Mouse (Mus musculus): ENCODE measurements at regions not wholly inside any gene's neighbourhood (a gene's known extent, or its start where the extent isn't known, plus 50 kb on each side); places are given as distances from the start of the nearest gene placed in this dataset.

GRCm38 (mm10) chr15:24972020-24972419 is 441.5 kb downstream of the Basp1 start:
- no peak for DNase-seq

- no peak for DNase-seq
Measured at GRCm38 (mm10) chr15:24969391-24969812, 444.2 kb downstream of the Basp1 start.

- no peak for DNase-seq
Measured at GRCm38 (mm10) chr15:24968636-24969317, 444.8 kb downstream of the Basp1 start.

- no peak for DNase-seq
Measured at GRCm38 (mm10) chr15:24929742-24930141, 483.8 kb downstream of the Basp1 start.

GRCm38 (mm10) chr15:24911866-24912265 is 501.7 kb downstream of the Basp1 start:
- no peak for DNase-seq

- no peak for DNase-seq
Measured at GRCm38 (mm10) chr15:24911466-24911865, 502.1 kb downstream of the Basp1 start.

- DNase-seq: no peak
Measured at GRCm38 (mm10) chr15:24906957-24907356, 506.6 kb downstream of the Basp1 start.

- DNase-seq: no peak
Measured at GRCm38 (mm10) chr15:24878846-24879245, 534.7 kb downstream of the Basp1 start.

GRCm38 (mm10) chr15:24877711-24878598 is 535.6 kb downstream of the Basp1 start:
- DNase-seq: no peak

GRCm38 (mm10) chr15:24876157-24876731 is 537.3 kb downstream of the Basp1 start:
- DNase-seq: no peak

GRCm38 (mm10) chr15:24840271-24840670 is 573.3 kb downstream of the Basp1 start:
- DNase-seq: no peak

GRCm38 (mm10) chr15:24838390-24838789 is 575.2 kb downstream of the Basp1 start:
- no peak for DNase-seq

GRCm38 (mm10) chr15:24827881-24828280 is 585.7 kb downstream of the Basp1 start:
- no peak for DNase-seq

GRCm38 (mm10) chr15:24827259-24827658 is 586.3 kb downstream of the Basp1 start:
- DNase-seq: no peak

GRCm38 (mm10) chr15:24796836-24797235 is 616.7 kb downstream of the Basp1 start:
- no peak for DNase-seq

- DNase-seq: no peak
Measured at GRCm38 (mm10) chr15:24793381-24793780, 620.2 kb downstream of the Basp1 start.

- DNase-seq: no peak
Measured at GRCm38 (mm10) chr15:24786336-24786735, 627.2 kb downstream of the Basp1 start.

GRCm38 (mm10) chr15:24778234-24778633 is 635.3 kb downstream of the Basp1 start:
- DNase-seq: no peak

GRCm38 (mm10) chr15:24751480-24752157 is 661.9 kb downstream of the Basp1 start:
- no peak for DNase-seq

GRCm38 (mm10) chr15:24743240-24743639 is 670.3 kb downstream of the Basp1 start:
- DNase-seq: no peak

GRCm38 (mm10) chr15:24725170-24725569 is 688.4 kb downstream of the Basp1 start:
- no peak for DNase-seq

- peak in 1 of 2 experiments; percentile 3 for DNase-seq
Measured at GRCm38 (mm10) chr15:24724664-24725063, 688.9 kb downstream of the Basp1 start.
